ENCODE assay signal across 11 mouse cellular contexts in genomic region chr5:33297164-33297563, GRCm38 (mm10). TPM values are rescaled to one million over a fixed set of nuclear protein-coding genes. Genes with fewer than 3 reads are reported as not detected.
A peak's percentile ranks its signal among the peaks of the same experiment; 100 is the strongest.
DNase-seq lines count a peak whose midpoint lies in the region; ATAC-seq and TF ChIP-seq lines count a peak whose summit lies in the region.
"Had no signal": no experiment of that assay in that cellular context is flagged by ENCODE, and none has a peak within 500 bp of the region (broad histone marks: within the 10 kb centered on the region; RNA-seq: fewer than 3 reads in every experiment).

No protein-coding gene starts in this region.

- intact Hi-C loops in left cerebral cortex, adult 2 months (cut with DNase I) = no loop called here

- no peak overlapping the region for H3K27ac ChIP-seq in cerebellum, adult 2 months (ENCODE audit: insufficient read depth, low read length)
- no peak overlapping the region for H3K27ac ChIP-seq in left cerebral cortex, adult 2 months
- H3K27ac ChIP-seq: forebrain, embryonic 12.5 days; hindbrain, embryonic 15.5 days had no signal

- no peaks in the 10 kb centered on the region for H3K4me1 ChIP-seq in cerebellum, adult 2 months (ENCODE audit: control insufficient read depth, insufficient read depth, low read length)

- no peaks in the 10 kb centered on the region for H3K27me3 ChIP-seq in cerebellum, adult 2 months (ENCODE audit: control insufficient read depth, insufficient read depth, low read length)
- H3K27me3 ChIP-seq: forebrain, embryonic 12.5 days; hindbrain, embryonic 15.5 days had no signal

- TF ChIP-seq POLR2A in cerebellum, adult 2 months (IDR thresholded peaks at IDR 0.05; ENCODE audit: borderline replicate concordance, insufficient read depth, low read length) = no peak

- 0 out of 2 replicates have a peak, but pooled peaks have one; percentile 54 for ATAC-seq in common myeloid progenitor, adult 5-6 weeks (replicated peaks; ENCODE audit: low read depth, poor library complexity, severe bottlenecking)
- peak; percentile 54; the same call in 1 of the 2 replicates for ATAC-seq in neutrophil, adult 5-6 weeks (ENCODE audit: extremely low read depth, insufficient number of reproducible peaks, low FRiP score, poor library complexity, severe bottlenecking)

- peak; percentile 59 for TF ChIP-seq CTCF in cerebellum, adult 2 months (IDR thresholded peaks at IDR 0.05; ENCODE audit: borderline replicate concordance, insufficient read depth, low read depth, low read length)
- TF ChIP-seq CTCF in left cerebral cortex, adult 2 months (IDR thresholded peaks at IDR 0.05) = peak; percentile 51

- no peak overlapping the region for H3K4me3 ChIP-seq in cerebellum, adult 2 months (replicated peaks; ENCODE audit: insufficient read depth, low read depth, low read length)
- H3K4me3 ChIP-seq in left cerebral cortex, adult 2 months = no peak overlapping the region
- H3K4me3 ChIP-seq: forebrain, embryonic 12.5 days; hindbrain, embryonic 15.5 days; megakaryocyte, embryonic 14.5 days had no signal

- DNase-seq in cerebellum, adult 2 months = peak; percentile 12 to 22
- DNase-seq in cerebellum, adult 8-10 months = no peak
- DNase-seq in left cerebral cortex, adult 2 months (ENCODE audit: extremely low spot score in 1 of 2, low spot score in 2 of 2) = no peak
- DNase-seq in left cerebral cortex, adult 9 months (ENCODE audit: low spot score in 2 of 2) = no peak
- no peak for DNase-seq in urinary bladder, postnatal 14 days (ENCODE audit: low spot score)
- DNase-seq in right cerebral cortex, postnatal 4 days = no peak

- 48% methylated on average over 6 of the region's 6 CpGs for WGBS in cerebellum, adult 2 months

RNA-seq across cellular contexts. Expression of gene Ctbp1, which starts 22.4 kb away (rescaled TPM):
- polyA plus RNA-seq in cerebellum, adult 2 months (2012; rRNA removed) = 325 and 334 TPM in 2 replicates
- total RNA-seq in left cerebral cortex, adult 2 months (2021) = 100 to 1,000 TPM; 315 to 319 TPM
- total RNA-seq in common myeloid progenitor, adult 5-6 weeks (2017) = 156 and 163 TPM in 2 replicates
- total RNA-seq in neutrophil, adult 5-6 weeks (2017) = 128 and 142 TPM in 2 replicates

RNA-seq across cellular contexts. Expression of gene Maea, which starts 38.1 kb away (rescaled TPM):
- 132 and 145 TPM in 2 replicates for polyA plus RNA-seq in cerebellum, adult 2 months (2012; rRNA removed)
- 10 to 100 TPM; 98.7 to 99.4 TPM for total RNA-seq in left cerebral cortex, adult 2 months (2021)
- total RNA-seq in common myeloid progenitor, adult 5-6 weeks (2017) = 208 and 246 TPM in 2 replicates
- total RNA-seq in neutrophil, adult 5-6 weeks (2017) = 196 and 213 TPM in 2 replicates

Comparison
In these comparisons a context has a peak if more than half of its experiments do, and no peak if none do; other contexts are left out.
1. DNase-seq: peak in cerebellum, adult 2 months (2 of 2); none in cerebellum, adult 8-10 months (single experiment), left cerebral cortex, adult 2 months (0 of 2), left cerebral cortex, adult 9 months (0 of 2), urinary bladder, postnatal 14 days (single experiment) and right cerebral cortex, postnatal 4 days (single experiment).